Mouse (Mus musculus) myocyte (in vitro differentiated cells): ENCODE results near the gene AL732309.1.

Experiments used
- MAX ChIP-seq: IDR thresholded peaks from one replicate; pipeline ENCODE4 v1.6.1; 2011; ENCODE audit warnings: low read depth, mild to moderate bottlenecking, control low read depth
- MYOG ChIP-seq, 3 experiments: IDR thresholded peaks; one replicate each; pipeline ENCODE4 v1.6.1; 2011; ENCODE audit warnings: control low read depth in 2 of 3, low read depth in 2 of 3, mild to moderate bottlenecking in 2 of 3; ENCODE audit not compliant: insufficient read length in 2 of 3, control insufficient read depth in 1 of 3, insufficient read depth in 1 of 3
- POLR2A ChIP-seq: IDR thresholded peaks from one replicate; pipeline ENCODE4 v1.6.1; 2011; ENCODE audit warnings: low read depth, mild to moderate bottlenecking, control low read depth, moderate library complexity; ENCODE audit not compliant: insufficient read length
- POLR2AphosphoS2 ChIP-seq: IDR thresholded peaks from one replicate; pipeline ENCODE4 v1.6.1; 2011; ENCODE audit warnings: low read depth, control low read depth; ENCODE audit not compliant: insufficient read length
- REST ChIP-seq: IDR thresholded peaks from one replicate; pipeline ENCODE4 v1.6.1; 2011; ENCODE audit warnings: mild to moderate bottlenecking, control low read depth, moderate library complexity; ENCODE audit not compliant: insufficient read depth, insufficient read length
- SRF ChIP-seq: IDR thresholded peaks from one replicate; pipeline ENCODE4 v1.6.1; 2011; ENCODE audit warnings: low read depth; ENCODE audit not compliant: control insufficient read depth, insufficient read length
- TCF3 ChIP-seq: IDR thresholded peaks from one replicate; pipeline ENCODE4 v1.6.1; 2011; ENCODE audit warnings: low read depth, control low read depth; ENCODE audit not compliant: insufficient read length
- USF1 ChIP-seq: IDR thresholded peaks from one replicate; pipeline ENCODE4 v1.6.1; 2011; ENCODE audit warnings: low read depth, mild to moderate bottlenecking, control low read depth, moderate library complexity

DNA sequence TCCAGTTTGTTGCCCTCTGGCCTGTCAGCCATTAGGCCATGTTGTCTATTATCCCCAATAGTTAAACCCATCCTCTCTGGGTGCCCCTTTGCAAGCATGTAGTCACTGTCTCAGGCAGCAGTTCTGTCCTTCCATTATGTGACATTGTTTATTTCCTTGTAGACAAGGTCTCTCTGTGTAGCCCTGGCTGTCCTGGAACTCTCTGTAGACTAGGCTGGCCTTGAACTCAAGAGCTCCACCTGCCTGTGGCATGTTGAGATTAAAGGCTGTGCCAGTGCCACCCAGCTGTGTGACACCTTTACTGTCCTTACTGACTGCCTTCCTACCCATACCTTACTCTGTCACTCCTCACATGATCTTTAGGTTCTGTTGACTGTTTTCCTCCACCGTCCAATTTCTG lies 5.7 kb upstream of the AL732309.1 start:
- no peak for TF ChIP-seq POLR2A
- no peak for TF ChIP-seq POLR2AphosphoS2
- TF ChIP-seq USF1: no peak
- no peak for TF ChIP-seq SRF
- TF ChIP-seq REST: no peak
- TF ChIP-seq MAX: no peak
- TF ChIP-seq TCF3: no peak
- TF ChIP-seq MYOG (IDR thresholded peaks at IDR 0.05; ENCODE audit: control insufficient read depth in 1 of 3, insufficient read depth in 1 of 3, insufficient read length in 2 of 3, low read depth in 2 of 3): no peak
